Mouse (Mus musculus) skeletal muscle tissue, adult 2 months (tissue): Measurements from ENCODE around the gene D5Ertd579e.

ENCODE experiments used
- DNase-seq: peaks from one replicate; pipeline ENCODE4 v3.0.0-alpha.2; 2012; ENCODE audit warnings: low read depth, low spot score

D5Ertd579e gene

GRCm38 (mm10) chr5:36695461-36696231 is at the start of gene D5Ertd579e:
Gene D5Ertd579e, minus strand, starts transcription at chr5:36696024.
- peak; percentile 93 for DNase-seq

- DNase-seq: peak; percentile 57
Observed at GRCm38 (mm10) chr5:36742126-36742848, 46.5 kb upstream of the D5Ertd579e start.

GRCm38 (mm10) chr5:36739829-36740228 is 44.0 kb upstream of the D5Ertd579e start:
- DNase-seq: peak; percentile 50

GRCm38 (mm10) chr5:36738799-36739615 is 43.2 kb upstream of the D5Ertd579e start:
- DNase-seq: peak; percentile 83

- no peak for DNase-seq
Observed at GRCm38 (mm10) chr5:36737765-36738164, 41.9 kb upstream of the D5Ertd579e start.

- no peak for DNase-seq
Observed at GRCm38 (mm10) chr5:36736009-36736408, 40.2 kb upstream of the D5Ertd579e start.

- no peak for DNase-seq
Observed at GRCm38 (mm10) chr5:36735106-36735505, 39.3 kb upstream of the D5Ertd579e start.

GRCm38 (mm10) chr5:36733405-36733804 is 37.6 kb upstream of the D5Ertd579e start:
- no peak for DNase-seq

- DNase-seq: no peak
Observed at GRCm38 (mm10) chr5:36731901-36732652, 36.3 kb upstream of the D5Ertd579e start.

GRCm38 (mm10) chr5:36730689-36731088 is 34.9 kb upstream of the D5Ertd579e start:
- DNase-seq: no peak

GRCm38 (mm10) chr5:36729923-36730322 is 34.1 kb upstream of the D5Ertd579e start:
- DNase-seq: no peak

- DNase-seq: peak; percentile 52
Observed at GRCm38 (mm10) chr5:36729086-36729473, 33.3 kb upstream of the D5Ertd579e start.

- DNase-seq: no peak
Observed at GRCm38 (mm10) chr5:36728403-36729085, 32.7 kb upstream of the D5Ertd579e start.

- DNase-seq: no peak
Observed at GRCm38 (mm10) chr5:36727776-36728175, 32.0 kb upstream of the D5Ertd579e start.

- no peak for DNase-seq
Observed at GRCm38 (mm10) chr5:36727136-36727535, 31.3 kb upstream of the D5Ertd579e start.

GRCm38 (mm10) chr5:36726387-36726801 is 30.6 kb upstream of the D5Ertd579e start:
- DNase-seq: no peak

GRCm38 (mm10) chr5:36725861-36726260 is 30.0 kb upstream of the D5Ertd579e start:
- DNase-seq: no peak

- peak; percentile 72 for DNase-seq
Observed at GRCm38 (mm10) chr5:36724274-36724673, 28.4 kb upstream of the D5Ertd579e start.

GRCm38 (mm10) chr5:36723356-36723755 is 27.5 kb upstream of the D5Ertd579e start:
- no peak for DNase-seq

- peak; percentile 63 for DNase-seq
Observed at GRCm38 (mm10) chr5:36722415-36722856, 26.6 kb upstream of the D5Ertd579e start.
